Mouse (Mus musculus) liver, embryonic 14.5 days (tissue): ENCODE measurements around the gene Zbtb38.

Experiments
- CTCF ChIP-seq: IDR thresholded peaks from 2 replicates; pipeline ENCODE4 v1.5.1; 2016; ENCODE audit warnings: antibody characterized with exemption, low read depth, control low read depth
- EP300 ChIP-seq: IDR thresholded peaks from 2 replicates; pipeline ENCODE4 v1.6.1; 2016; ENCODE audit warnings: antibody characterized with exemption, low read depth

- TF ChIP-seq EP300, result no peak
- no peak for TF ChIP-seq CTCF
These were observed 24.1 kb downstream of the Zbtb38 start for GRCm38 (mm10) chr9:96728338-96729162.
